Mouse (Mus musculus) brain, embryonic 14.5 days (tissue): ENCODE data around the gene Rtp3. TPM values are rescaled to one million over a fixed set of nuclear protein-coding genes. Genes with fewer than 3 reads are reported as not detected.
A peak's percentile ranks its signal among the peaks of the same experiment; 100 is the strongest.

Experiments
- DNase-seq: peaks from one replicate; pipeline ENCODE4 v3.0.0-alpha.2; 2011; ENCODE audit warnings: low read depth
- CTCF ChIP-seq: fragments of 200-500 bp; IDR thresholded peaks from 2 replicates; pipeline ENCODE4 v1.5.1; 2012; ENCODE audit warnings: inconsistent platforms, mild to moderate bottlenecking, moderate library complexity, borderline replicate concordance; ENCODE audit not compliant: insufficient read depth, insufficient read length; ENCODE audit errors: extremely low read depth
- POLR2A ChIP-seq: fragments of 200-500 bp; IDR thresholded peaks from 2 replicates; pipeline ENCODE4 v1.6.1; 2012; ENCODE audit warnings: mild to moderate bottlenecking, inconsistent platforms, borderline replicate concordance; ENCODE audit not compliant: poor library complexity, insufficient read depth, insufficient read length, severe bottlenecking; ENCODE audit errors: extremely low read depth
- polyA plus RNA-seq: library from polyadenylated mRNA; depleted of rRNA; stranded (reverse); fragments of >200 nt; gene quantifications from 2 replicates; pipeline ENCODE4 v1.2.3, GENCODE M21; 2012; rRNA removed

The Rtp3 gene
- polyA plus RNA-seq, 1 experiment = 0.12 TPM

DNA sequence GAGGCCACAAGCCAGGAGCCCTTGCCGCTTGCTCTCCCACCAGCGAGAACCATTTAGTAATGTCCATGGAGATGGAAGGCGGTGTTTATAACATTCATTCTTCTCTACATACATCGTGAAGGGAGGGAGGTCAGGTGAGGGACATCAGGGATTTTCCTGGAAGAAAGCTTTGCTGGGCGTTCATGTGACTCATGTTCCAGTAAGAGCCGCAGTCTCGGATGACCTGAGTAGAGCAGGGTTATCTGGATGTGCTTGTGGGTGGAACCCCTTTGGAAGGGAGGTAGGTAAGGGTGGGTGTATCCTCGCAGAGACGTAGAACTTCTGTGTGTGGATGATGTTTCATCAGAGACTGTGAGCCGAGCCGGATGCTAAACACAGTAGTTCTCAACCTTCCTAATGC lies 39.0 kb downstream of the Rtp3 start, which contains the start of gene Lrrc2:
Gene Lrrc2 (plus strand): TSS at position 149 of the 400 bp plus-strand sequence.
- no peak for TF ChIP-seq POLR2A
- no peak for TF ChIP-seq CTCF
- no peak for DNase-seq

DNA sequence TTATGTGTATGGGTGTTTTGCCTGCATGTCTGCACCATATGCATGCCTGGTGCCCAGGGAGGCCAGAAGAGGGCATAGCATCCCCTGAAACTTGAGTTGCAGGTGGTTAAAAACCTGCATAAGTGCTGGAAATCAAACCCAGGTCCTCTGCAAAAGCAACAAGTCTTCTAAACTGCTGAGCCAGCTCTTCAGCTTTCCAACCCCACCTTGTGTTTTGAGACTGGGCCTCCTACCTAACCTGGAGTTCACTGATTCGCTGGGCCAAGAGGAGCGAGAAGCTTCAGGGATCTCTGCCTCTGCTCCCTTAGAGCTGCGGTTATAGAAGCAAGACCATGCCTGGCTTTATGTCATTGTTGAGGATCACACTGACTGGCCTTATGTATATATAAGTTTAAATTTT lies 40.3 kb downstream of the Rtp3 start:
- TF ChIP-seq CTCF = no peak
- TF ChIP-seq POLR2A = no peak
- DNase-seq = no peak

DNA sequence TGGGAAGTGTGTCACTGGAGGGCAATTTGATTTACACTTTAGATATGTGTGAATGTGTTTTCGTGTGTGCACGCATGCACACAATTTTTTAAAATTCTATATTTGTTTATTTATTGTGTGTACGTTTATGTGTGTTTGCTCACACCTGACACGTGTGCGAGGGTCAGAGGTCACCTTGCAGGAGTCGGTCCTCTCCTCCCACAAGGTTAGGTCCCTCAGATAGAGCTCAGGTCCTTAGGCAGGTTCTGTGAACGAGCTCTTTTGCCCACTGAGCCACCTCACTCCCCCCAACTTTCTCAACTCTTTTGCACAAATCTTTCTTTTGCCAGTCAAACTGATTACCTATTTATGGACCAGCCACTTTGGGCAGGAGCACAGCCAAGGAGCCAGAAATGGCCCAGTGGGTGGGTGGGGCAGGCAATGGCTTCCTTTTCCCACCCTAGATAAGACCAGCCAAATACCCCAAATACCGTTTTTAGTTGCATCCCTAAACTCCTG lies 41.5 kb downstream of the Rtp3 start:
- TF ChIP-seq CTCF (no peak), POLR2A (no peak)
- DNase-seq = no peak

DNA sequence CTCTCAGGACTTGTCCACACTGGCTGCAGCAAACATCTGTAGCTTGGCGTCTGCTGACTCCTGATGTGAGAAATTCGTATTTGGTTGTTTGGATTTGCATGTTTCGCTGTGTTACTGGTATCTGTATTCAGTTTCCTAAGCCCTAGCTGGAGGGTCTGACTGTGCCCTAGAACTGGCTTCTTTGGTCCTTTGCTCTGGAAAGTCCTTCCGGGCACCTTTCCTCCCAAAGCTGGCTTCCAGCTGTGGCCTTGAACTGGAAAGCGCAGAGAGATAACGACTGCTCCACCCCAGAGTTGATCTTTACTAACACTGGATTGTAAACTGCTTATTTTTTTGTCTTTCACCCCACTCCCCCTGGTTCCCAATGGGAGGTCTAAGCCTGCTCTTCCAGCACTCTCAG lies 42.5 kb downstream of the Rtp3 start:
- DNase-seq = no peak
- TF ChIP-seq CTCF (no peak), POLR2A (no peak)

DNA sequence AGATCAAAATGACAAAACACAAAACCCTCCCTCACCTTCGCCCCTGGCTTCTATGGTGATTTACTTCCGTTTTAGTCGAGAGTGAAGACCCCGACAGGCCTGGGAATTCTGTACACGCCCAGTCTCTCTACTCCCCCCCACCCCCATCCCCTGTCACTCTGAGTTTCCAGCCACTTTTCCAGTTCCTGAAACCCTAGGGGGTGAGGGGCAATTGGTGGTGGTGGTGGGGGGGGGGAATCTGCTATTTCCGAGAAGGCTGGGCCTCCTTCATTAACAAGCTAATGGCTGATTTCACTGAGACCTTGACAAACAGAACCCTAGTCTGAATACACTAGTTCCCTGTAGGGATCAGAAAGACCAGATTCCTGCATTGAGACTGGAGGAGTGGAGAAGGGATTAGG lies 43.1 kb downstream of the Rtp3 start:
- TF ChIP-seq CTCF = no peak
- TF ChIP-seq POLR2A = no peak

DNA sequence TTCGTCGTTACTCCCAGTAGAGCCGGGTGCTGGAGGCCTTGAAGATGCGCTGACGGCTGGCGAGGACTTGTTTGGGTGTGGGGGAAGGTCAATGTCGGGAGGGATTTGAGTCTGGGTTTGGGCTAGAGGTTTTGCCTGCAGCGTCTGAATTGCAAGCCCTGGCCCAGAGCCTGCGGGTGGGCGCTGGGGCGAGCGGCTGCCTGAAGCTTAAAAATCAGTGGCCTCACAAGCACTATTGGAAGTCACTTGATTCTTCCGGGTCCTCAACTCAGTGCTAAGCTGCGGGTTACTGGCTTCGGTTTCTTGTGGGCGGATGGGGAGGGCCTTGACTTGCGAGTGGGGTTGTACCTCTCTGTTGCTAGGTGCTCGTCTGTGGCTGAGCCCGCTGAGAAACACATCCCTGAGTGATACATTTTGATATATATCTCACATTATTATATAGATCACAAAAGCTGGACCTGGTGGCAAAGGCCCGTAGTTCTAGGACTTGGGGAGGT lies 43.8 kb downstream of the Rtp3 start:
- peak; percentile 23 for DNase-seq
- TF ChIP-seq CTCF = no peak
- no peak for TF ChIP-seq POLR2A

More for the DNA sequence above, 43.1 kb downstream of the Rtp3 start:
- peak; percentile 31 for DNase-seq

DNA sequence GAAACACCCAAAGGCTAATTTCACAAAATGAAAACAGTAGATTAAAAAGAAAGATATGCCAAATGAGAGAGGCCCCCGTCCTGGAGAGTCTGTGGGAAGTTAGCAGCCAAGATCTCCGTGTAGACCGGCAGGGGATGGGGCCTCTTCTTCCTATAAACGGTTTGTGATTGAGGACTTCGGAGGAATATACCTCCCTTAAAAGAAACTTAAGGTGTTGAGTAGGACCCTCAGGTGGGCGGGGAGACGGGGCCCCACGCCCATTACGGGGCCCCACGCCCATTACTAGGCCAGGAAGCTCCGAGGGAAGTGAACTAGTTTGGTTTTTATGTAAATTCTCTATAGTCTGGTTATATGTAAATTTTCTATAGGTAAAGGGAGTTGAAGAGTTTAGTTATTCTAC lies 44.5 kb downstream of the Rtp3 start, which contains the start of gene Tdgf1:
Gene Tdgf1 (minus strand): TSS at position 233 of the 400 bp plus-strand sequence.
- no peak for TF ChIP-seq CTCF
- no peak for TF ChIP-seq POLR2A
- no peak for DNase-seq

DNA sequence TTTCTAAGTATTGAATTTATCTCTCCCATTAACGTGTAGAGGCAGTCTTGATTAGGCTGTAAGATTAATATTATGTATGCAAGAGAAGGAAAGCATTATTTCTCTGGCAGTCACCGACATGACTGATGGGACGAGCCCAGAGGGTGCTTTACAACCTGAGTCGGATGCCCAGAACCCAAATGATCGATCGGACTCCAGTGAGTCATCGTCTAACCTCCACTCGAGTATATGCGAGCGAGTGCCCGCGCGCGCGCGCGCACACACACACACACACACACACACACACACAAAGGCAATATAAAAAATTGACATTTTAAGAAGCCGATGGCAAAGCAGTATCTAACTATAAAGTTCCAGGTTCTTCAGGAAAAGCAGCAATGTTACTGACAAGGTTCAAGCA lies 45.0 kb downstream of the Rtp3 start:
- DNase-seq = no peak
- TF ChIP-seq CTCF (no peak), POLR2A (no peak)

DNA sequence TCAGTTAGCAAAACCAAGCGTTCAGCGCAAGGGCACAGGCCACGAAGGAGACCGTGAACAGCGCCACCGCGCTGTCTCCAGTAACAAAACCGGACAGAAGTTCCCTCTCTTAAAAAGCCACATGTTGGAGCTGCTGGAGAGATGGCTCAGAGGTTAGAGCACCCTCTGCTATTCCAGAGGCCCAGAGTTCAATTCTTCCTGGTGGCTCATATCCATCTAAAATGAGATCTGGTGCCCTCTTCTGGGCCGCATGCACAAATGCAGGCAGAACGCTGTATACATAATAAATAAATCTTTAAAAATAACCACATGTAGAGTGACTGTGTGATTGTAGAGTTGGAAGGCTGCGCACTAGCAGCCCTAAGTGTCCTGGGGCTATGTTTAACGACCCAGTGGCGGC lies 46.1 kb downstream of the Rtp3 start:
- peak; percentile 34 for DNase-seq
- no peak for TF ChIP-seq POLR2A
- TF ChIP-seq CTCF = peak; percentile 53; the same call in 1 of the 2 replicates

DNA sequence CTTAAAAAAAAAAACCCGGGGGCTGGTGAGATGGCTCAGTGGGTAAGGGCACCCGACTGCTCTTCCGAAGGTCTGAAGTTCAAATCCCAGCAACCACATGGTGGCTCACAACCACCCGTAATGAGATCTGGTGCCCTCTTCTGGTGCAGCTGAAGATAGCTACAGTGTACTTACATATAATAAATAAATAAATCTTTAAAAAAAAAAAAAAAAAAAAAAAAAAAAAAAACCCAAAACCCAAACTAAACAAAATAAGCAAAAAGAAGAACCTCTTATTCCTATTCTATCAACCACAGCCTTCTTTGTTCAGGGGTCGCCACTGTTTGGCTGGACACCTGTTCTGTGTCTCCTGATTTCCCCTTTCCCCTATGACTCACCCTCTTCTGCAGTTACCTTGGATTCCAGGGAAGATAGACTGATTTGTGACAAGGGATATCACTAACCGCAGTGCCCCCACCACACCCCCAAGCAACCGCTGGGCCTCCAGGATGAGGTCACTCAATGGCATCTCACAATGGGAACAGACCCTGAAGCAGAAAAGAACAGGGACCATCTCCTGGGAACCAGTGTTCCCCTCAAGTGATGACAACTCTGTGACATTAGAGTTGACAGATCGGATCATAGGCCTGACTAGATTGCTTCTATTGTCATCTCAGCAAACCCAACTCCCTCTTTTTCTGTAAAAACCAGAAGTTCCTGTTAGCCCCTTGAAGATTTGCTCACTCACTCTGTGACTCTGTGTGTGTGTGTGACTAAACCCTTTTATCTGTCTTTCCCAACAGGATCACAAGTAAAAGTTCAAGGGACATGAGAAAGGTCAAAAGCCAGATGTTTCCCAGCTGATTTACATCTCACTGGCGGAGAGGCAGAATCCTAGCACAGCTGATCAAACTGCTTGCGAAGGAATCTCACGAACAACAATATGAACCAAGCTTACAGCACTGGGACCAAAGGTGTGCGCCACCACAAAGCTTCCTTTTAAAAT lies 52.6 kb downstream of the Rtp3 start:
- TF ChIP-seq POLR2A = no peak
- no peak for TF ChIP-seq CTCF
- no peak for DNase-seq

DNA sequence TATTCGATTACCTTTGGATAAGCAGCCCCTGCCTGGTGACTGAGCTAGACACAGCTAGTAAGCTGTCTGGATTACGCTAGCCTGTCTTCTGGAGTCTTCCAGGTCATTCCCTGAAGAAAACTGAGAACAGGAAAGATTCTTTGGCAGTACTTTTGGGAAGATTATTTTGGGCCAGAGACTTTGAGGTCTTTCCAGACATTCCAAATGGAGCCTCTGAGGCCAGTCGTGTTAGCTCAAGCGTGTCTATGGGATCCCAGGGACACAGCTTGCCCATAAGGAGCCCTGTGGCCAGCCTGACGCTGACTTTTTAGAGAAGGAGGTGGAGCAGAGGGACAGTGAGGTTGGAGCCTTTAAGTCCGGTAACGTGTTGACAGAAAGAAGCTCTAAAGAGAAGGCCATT lies 54.4 kb downstream of the Rtp3 start:
- DNase-seq = no peak
- no peak for TF ChIP-seq CTCF
- TF ChIP-seq POLR2A = no peak

Other genes with a start within 250 kb of the Rtp3 start
- gene Myl3, start 248.7 kb downstream of the Rtp3 start, polyA plus RNA-seq = 0.30 and 0.37 TPM in 2 replicates
- gene Pth1r, start 243.4 kb downstream of the Rtp3 start, polyA plus RNA-seq = 18.0 and 24.2 TPM in 2 replicates
- gene Prss42, start 192.4 kb downstream of the Rtp3 start, polyA plus RNA-seq = not detected in 2 replicates
- not detected in 2 replicates for gene Prss44, start 176.6 kb downstream of the Rtp3 start, polyA plus RNA-seq
- gene Prss43, start 163.9 kb downstream of the Rtp3 start, polyA plus RNA-seq = not detected in 2 replicates
- 0.09 TPM in 1 of 2 replicates, not detected in the other for gene Prss45, start 156.0 kb downstream of the Rtp3 start, polyA plus RNA-seq
- gene Prss46, start 146.1 kb downstream of the Rtp3 start, polyA plus RNA-seq = not detected in 2 replicates
- 0.06 and 0.08 TPM in 2 replicates for gene Prss50, start 132.6 kb downstream of the Rtp3 start, polyA plus RNA-seq
- 2.6 and 3.9 TPM in 2 replicates for gene Als2cl, start 110.7 kb downstream of the Rtp3 start, polyA plus RNA-seq
- 0.61 and 1.1 TPM in 2 replicates for gene Tmie, start 110.5 kb downstream of the Rtp3 start, polyA plus RNA-seq
- gene Fam240a, start 73.7 kb downstream of the Rtp3 start, polyA plus RNA-seq = not detected in 2 replicates
- gene Tdgf1, start 44.4 kb downstream of the Rtp3 start, polyA plus RNA-seq = 0.25 TPM in 1 of 2 replicates, not detected in the other
- 0.09 and 0.26 TPM in 2 replicates for gene Lrrc2, start 39.0 kb downstream of the Rtp3 start, polyA plus RNA-seq
- gene Ltf, start 28.7 kb upstream of the Rtp3 start, polyA plus RNA-seq = 0.53 and 0.68 TPM in 2 replicates
- 1.1 TPM in 2 replicates for gene Ccrl2, start 66.9 kb upstream of the Rtp3 start, polyA plus RNA-seq
- gene Lrrfip2, start 127.0 kb upstream of the Rtp3 start, polyA plus RNA-seq = 32.9 and 41.3 TPM in 2 replicates